Mouse (Mus musculus) left cerebral cortex, postnatal 25 days (tissue): ENCODE data around the gene Helq. TPM values are rescaled to one million over a fixed set of nuclear protein-coding genes. Genes with fewer than 3 reads are reported as not detected.

Experiments
- DNase-seq, 2 experiments: peaks; one replicate each; pipeline ENCODE4 v3.0.0; 2022; ENCODE audit warnings: low spot score in 2 of 2, mixed read lengths in 1 of 2
- intact Hi-C: fragments of 180-260 bp; cut with DNase I; formaldehyde crosslinking; loops from one replicate; pipeline ENCODE4 v1.15.1; 2025
- total RNA-seq, 2 experiments: library from RNA; stranded (reverse); gene quantifications; 2 replicates each; pipeline ENCODE4 v1.2.3; 2021

Gene Helq
- total RNA-seq: 10 to 100 TPM; 10.7 to 19.9 TPM

GRCm38 (mm10) chr5:100798165-100798860 is at the start of gene Helq, which contains the start of gene Mrps18c:
Helq (minus strand) TSS chr5:100798598.
Mrps18c (plus strand) TSS chr5:100798627.
- intact Hi-C loops: loop anchor here (2.0 to 10.0 kb wide), 3 partner anchors 124 to 381 kb away; partner anchors contain the start of genes Coq2 and Sec31a
- peak; percentile 93 to 96 for DNase-seq

- intact Hi-C loops: loop anchor here (10.0 kb wide), 1 partner anchor 818 kb away; the partner anchor contains the start of gene Nkx6-1
- DNase-seq: no peak
Measured at GRCm38 (mm10) chr5:100847143-100847542, 48.7 kb upstream of the Helq start.

- DNase-seq: peak in 1 of 2 experiments; percentile 5
- intact Hi-C loops: loop anchor here (10.0 kb wide), 1 partner anchor 818 kb away; the partner anchor contains the start of gene Nkx6-1
Measured at GRCm38 (mm10) chr5:100846599-100846920, 48.2 kb upstream of the Helq start.

- intact Hi-C loops: loop anchor here (10.0 kb wide), 1 partner anchor 819 kb away; the partner anchor contains the start of gene Nkx6-1
Measured at GRCm38 (mm10) chr5:100845848-100846598, 47.6 kb upstream of the Helq start.

GRCm38 (mm10) chr5:100845485-100845847 is 47.1 kb upstream of the Helq start, which contains the start of gene Gpat3:
Gpat3 (plus strand) TSS chr5:100845713.
- intact Hi-C loops: loop anchor here (10.0 kb wide), 1 partner anchor 819 kb away; the partner anchor contains the start of gene Nkx6-1

More at GRCm38 (mm10) chr5:100845848-100846598, 47.6 kb upstream of the Helq start:
- DNase-seq: peak; percentile 42 to 57

GRCm38 (mm10) chr5:100844485-100844884 is 46.1 kb upstream of the Helq start:
- no peak for DNase-seq
- intact Hi-C loops: loop anchor here (10.0 kb wide), 1 partner anchor 820 kb away; the partner anchor contains the start of gene Nkx6-1

More at GRCm38 (mm10) chr5:100845485-100845847, 47.1 kb upstream of the Helq start, which contains the start of gene Gpat3:
- DNase-seq: peak; percentile 27 to 31

GRCm38 (mm10) chr5:100837907-100838306 is 39.5 kb upstream of the Helq start:
- intact Hi-C loops: no loop called here
- DNase-seq: no peak

- intact Hi-C loops: no loop called here
- no peak for DNase-seq
Measured at GRCm38 (mm10) chr5:100835862-100836538, 37.6 kb upstream of the Helq start.

- DNase-seq: no peak
- intact Hi-C loops: no loop called here
Measured at GRCm38 (mm10) chr5:100833841-100834240, 35.4 kb upstream of the Helq start.

GRCm38 (mm10) chr5:100832680-100833079 is 34.3 kb upstream of the Helq start:
- intact Hi-C loops: no loop called here
- no peak for DNase-seq

GRCm38 (mm10) chr5:100828701-100829100 is 30.3 kb upstream of the Helq start:
- no peak for DNase-seq
- intact Hi-C loops: no loop called here

GRCm38 (mm10) chr5:100826531-100826930 is 28.1 kb upstream of the Helq start:
- intact Hi-C loops: loop anchor here (1.0 kb wide), 1 partner anchor 89 kb away; no protein-coding TSS in a partner anchor
- peak in 1 of 2 experiments; percentile 17 for DNase-seq

- intact Hi-C loops: loop anchor here (1.0 kb wide), 1 partner anchor 89 kb away; no protein-coding TSS in a partner anchor
- DNase-seq: peak in 1 of 2 experiments; percentile 17
Measured at GRCm38 (mm10) chr5:100825975-100826374, 27.6 kb upstream of the Helq start.

- intact Hi-C loops: no loop called here
- no peak for DNase-seq
Measured at GRCm38 (mm10) chr5:100822826-100823225, 24.4 kb upstream of the Helq start.

- intact Hi-C loops: no loop called here
- no peak for DNase-seq
Measured at GRCm38 (mm10) chr5:100821375-100821774, 23.0 kb upstream of the Helq start.

GRCm38 (mm10) chr5:100820483-100821184 is 22.2 kb upstream of the Helq start, which contains the start of gene Abraxas1:
Abraxas1 (minus strand) TSS chr5:100820965.
- peak; percentile 87 to 88 for DNase-seq
- intact Hi-C loops: no loop called here

- DNase-seq: no peak
- intact Hi-C loops: no loop called here
Measured at GRCm38 (mm10) chr5:100819568-100820480, 21.4 kb upstream of the Helq start.

GRCm38 (mm10) chr5:100818341-100818740 is 19.9 kb upstream of the Helq start:
- DNase-seq: no peak
- intact Hi-C loops: no loop called here
